Mouse (Mus musculus): ENCODE results near the gene Mrpl27. TPM values are rescaled to one million over a fixed set of nuclear protein-coding genes. Genes with fewer than 3 reads are reported as not detected.

Mrpl27 gene
- 10 to 100 TPM; 17.2 to 29.0 TPM for total RNA-seq (2023)

DNA sequence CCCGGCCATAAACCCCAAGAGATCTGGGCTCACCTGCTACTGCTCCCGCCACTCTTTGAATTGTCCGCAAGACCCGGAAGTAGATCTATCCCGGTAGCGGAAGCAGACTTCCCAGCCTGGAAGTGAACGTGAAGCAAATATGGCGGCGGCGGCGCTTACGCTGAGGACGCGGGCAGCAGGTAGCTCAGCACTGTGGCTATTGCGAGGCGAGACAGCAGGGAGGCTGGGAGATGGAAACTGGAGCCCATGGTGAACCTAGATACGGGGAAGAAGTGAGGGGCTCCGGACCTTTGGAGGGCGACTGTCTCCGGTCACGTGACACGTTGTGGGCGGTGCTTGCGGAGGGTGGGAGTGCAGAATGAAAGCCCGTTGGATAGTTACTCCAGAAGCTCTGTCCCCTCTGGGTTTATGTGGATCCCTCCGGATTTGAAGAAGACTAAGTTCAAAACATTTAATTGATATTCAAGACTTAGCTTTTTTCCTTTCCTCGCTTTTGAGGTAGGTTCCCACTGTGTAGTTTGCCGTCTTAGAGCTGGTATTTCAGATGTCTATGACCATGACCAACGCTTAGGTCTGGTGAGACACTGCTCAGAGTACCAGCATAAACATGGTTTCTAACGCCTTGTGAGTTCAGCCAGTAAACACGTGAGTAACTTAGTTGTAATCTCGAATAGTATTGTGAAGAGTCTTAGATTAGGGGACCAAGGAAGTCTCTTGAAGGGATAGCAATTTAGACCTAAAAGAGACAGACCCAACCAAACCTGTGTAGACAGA, at the start of gene Mrpl27, which contains the start of gene Eme1:
Gene Mrpl27 (plus strand): TSS at position 105 of the 774 bp plus-strand sequence.
Gene Eme1 (minus strand): TSS at position 302 of the 774 bp plus-strand sequence.

DNA sequence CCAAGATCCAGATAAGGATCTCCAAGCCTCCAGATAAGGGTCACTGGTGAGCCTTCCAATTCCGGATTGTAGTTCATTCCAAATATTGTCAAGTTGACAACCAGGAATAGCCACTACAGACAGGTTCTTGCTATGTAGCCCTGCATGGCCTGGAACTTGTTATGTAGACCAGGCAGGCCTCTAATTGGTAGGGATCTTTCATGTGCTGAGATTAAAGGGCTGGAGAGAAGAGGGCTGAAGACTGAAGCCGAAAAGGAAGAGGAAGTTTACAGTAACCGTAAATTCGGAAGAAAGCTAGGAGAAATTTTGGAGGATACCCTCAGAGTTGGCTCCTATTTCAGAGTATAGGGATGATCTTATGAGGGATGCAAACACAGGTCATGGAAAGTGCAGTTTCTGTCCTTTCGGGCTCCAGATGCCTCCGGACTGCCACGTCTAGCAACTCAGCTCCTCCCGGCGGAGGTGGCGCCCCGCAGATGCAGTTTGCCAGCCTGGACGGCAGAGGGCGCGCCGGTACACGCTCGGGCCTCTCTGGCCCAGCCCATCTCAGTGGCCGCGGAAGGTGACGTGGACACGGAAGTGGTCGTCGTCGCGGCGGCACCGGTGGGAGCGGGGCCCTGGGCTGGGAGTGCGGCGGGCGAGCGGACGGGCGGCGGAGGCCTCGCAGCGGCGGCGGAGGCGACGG, 24.2 kb upstream of the Mrpl27 start, which contains the start of gene Lrrc59:
Gene Lrrc59 (plus strand): TSS at position 569 of the 685 bp plus-strand sequence.

DNA sequence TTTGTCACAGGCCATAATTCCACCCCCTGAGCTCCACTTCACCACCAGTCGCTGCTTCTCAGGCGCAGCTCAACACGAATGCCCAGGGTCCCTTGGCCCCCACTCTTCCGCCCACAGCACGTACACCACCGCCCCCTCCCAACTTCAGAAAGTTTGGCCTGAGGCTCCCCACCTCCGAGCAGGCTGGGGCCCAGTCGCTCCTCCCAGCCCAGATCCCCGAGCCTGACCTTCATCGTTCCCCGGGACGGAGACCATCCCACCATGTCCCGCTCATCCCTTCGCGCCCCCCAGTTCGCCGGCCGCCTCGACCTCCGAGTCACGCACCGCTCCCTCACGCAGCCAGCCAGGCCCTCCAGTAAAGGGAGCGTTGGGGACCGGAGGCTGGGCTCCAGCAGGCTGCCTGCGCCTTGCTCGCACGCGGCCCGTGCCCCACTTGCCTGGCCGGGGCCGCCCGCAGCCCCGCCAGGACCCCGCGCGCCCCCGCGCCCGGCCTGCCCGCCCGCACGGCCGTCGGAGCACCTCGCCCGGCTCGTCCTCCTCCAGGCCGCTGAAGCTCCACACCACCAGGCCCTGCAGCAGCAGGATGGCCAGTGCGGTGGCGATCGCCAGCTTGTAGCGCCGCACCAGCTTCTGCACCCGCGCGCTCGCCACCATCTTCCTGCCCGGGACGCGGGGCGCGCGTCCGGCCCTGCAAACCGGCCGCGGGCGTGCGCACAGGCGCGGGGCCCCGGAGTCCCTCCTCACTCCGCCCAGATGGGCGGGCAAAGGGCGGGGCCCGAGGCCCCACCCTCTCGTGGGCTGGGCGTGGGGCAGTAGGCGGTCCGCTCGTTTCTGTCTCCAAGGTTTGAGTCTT, 23.4 kb downstream of the Mrpl27 start, which contains the start of gene Xylt2:
Gene Xylt2 (minus strand): TSS at position 762 of the 853 bp plus-strand sequence.

DNA sequence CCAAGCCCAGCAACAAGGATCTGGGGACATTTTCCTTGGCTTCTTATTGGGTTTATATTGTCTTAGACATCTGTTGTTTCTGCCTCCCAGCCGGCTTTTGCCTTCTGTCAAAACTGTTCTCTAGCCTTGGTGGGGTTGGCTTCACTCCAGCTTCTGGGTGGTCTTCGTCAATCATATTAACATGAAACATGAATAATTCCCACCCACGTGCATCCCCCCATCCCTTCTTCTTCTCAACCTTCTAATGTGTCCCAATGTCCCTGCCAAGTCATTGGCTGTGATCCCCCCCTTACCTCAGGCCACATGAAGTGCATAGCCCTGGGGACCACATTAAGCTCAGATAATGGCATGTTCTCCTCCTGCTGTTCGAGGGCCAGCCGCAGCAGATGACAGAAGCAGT, 50.9 kb downstream of the Mrpl27 start, which contains the start of gene Gm11541:
Gene Gm11541 (minus strand): TSS at position 28 of the 400 bp plus-strand sequence.

Other genes starting within 250 kb of the Mrpl27 start
- gene Cacna1g, start 179.6 kb upstream of the Mrpl27 start, total RNA-seq (2023): not detected
- gene Spata20, start 167.6 kb upstream of the Mrpl27 start, total RNA-seq (2023): not detected
- gene Epn3, start 153.8 kb upstream of the Mrpl27 start, total RNA-seq (2023): under 1 TPM in 1 of 2 experiments, not detected in 1; 0.15 TPM
- not detected for gene Mycbpap, start 132.0 kb upstream of the Mrpl27 start, total RNA-seq (2023)
- gene Rsad1, start 104.5 kb upstream of the Mrpl27 start, total RNA-seq (2023): 1 to 10 TPM; 5.5 to 7.2 TPM
- not detected for gene Chad, start 88.7 kb upstream of the Mrpl27 start, total RNA-seq (2023)
- gene Acsf2, start 51.9 kb upstream of the Mrpl27 start, total RNA-seq (2023): 10 to 100 TPM; 18.8 to 19.5 TPM
- gene Lrrc59, start 24.0 kb upstream of the Mrpl27 start, total RNA-seq (2023): 10 to 100 TPM; 63.3 to 68.5 TPM
- gene Eme1, start 197 bp downstream of the Mrpl27 start, total RNA-seq (2023): 1 to 10 TPM; 4.5 to 5.2 TPM
- 10 to 100 TPM; 53.9 to 54.6 TPM for gene Xylt2, start 23.7 kb downstream of the Mrpl27 start, total RNA-seq (2023)
- not detected for gene Gm11541, start 50.7 kb downstream of the Mrpl27 start, total RNA-seq (2023)
- under 1 TPM in 1 of 2 experiments, not detected in 1; 0.47 TPM for gene Cdc34b, start 88.0 kb downstream of the Mrpl27 start, total RNA-seq (2023)
- gene Tmem92, start 128.9 kb downstream of the Mrpl27 start, total RNA-seq (2023): not detected